Mouse (Mus musculus) limb, embryonic 14.5 days (tissue): ENCODE measurements around the gene Calcoco2. TPM values are rescaled to one million over a fixed set of nuclear protein-coding genes. Genes with fewer than 3 reads are reported as not detected.
"Not testable (repeated sequence)": the region's sequence is repeated elsewhere in the genome, so short reads cannot be mapped to it uniquely, and the experiment has no call there.

ENCODE experiments used
- ATAC-seq: fragments of 200-750 bp; cut with Nextera tagmentation; 2 replicates; pipeline ENCODE4 v1.8.0; 2017; ENCODE audit warnings: low read depth, moderate number of reproducible peaks, moderate TSS enrichment; ENCODE audit not compliant: low FRiP score
- DNase-seq: peaks from one replicate; pipeline ENCODE4 v3.0.0-alpha.2; 2015; ENCODE audit warnings: low spot score
- H3K27ac ChIP-seq: fragments of 300-500 bp; sonication (generic); replicated peaks from 2 replicates; pipeline ENCODE4 v1.5.1; 2014; ENCODE audit warnings: low read depth, mild to moderate bottlenecking, low read length, moderate library complexity, mixed read lengths
- H3K27me3 ChIP-seq: fragments of 300-500 bp; sonication (generic); 2 replicates; pipeline ENCODE4 v1.6.1; 2014; ENCODE audit warnings: low read length, mixed read lengths; ENCODE audit not compliant: control insufficient read depth, insufficient read depth
- H3K36me3 ChIP-seq: fragments of 300-500 bp; sonication (generic); 2 replicates; pipeline ENCODE4 v1.6.1; 2014; ENCODE audit warnings: mild to moderate bottlenecking, low read length, moderate library complexity, mixed read lengths; ENCODE audit not compliant: control insufficient read depth, insufficient read depth
- H3K4me1 ChIP-seq: fragments of 300-500 bp; sonication (generic); 2 replicates; pipeline ENCODE4 v1.6.1; 2014; ENCODE audit warnings: antibody characterized with exemption, low read length, mixed read lengths; ENCODE audit not compliant: control insufficient read depth, insufficient read depth
- H3K4me2 ChIP-seq: fragments of 300-500 bp; sonication (generic); replicated peaks from 2 replicates; pipeline ENCODE4 v1.6.1; 2014; ENCODE audit warnings: low read depth, mild to moderate bottlenecking, low read length, moderate library complexity; ENCODE audit not compliant: severe bottlenecking
- H3K4me3 ChIP-seq: fragments of 300-500 bp; sonication (generic); replicated peaks from 2 replicates; pipeline ENCODE4 v1.5.1; 2014; ENCODE audit warnings: low read length
- H3K9ac ChIP-seq: fragments of 300-500 bp; sonication (generic); 2 replicates; pipeline ENCODE4 v1.6.1; 2014; ENCODE audit warnings: mild to moderate bottlenecking, low read depth, low read length, moderate library complexity; ENCODE audit not compliant: severe bottlenecking
- H3K9me3 ChIP-seq: fragments of 300-500 bp; sonication (generic); 2 replicates; pipeline ENCODE4 v1.6.1; 2016; ENCODE audit warnings: low read length; ENCODE audit not compliant: control insufficient read depth
- POLR2A ChIP-seq: fragments of 200-500 bp; IDR thresholded peaks from 2 replicates; pipeline ENCODE4 v1.8.0; 2012; ENCODE audit warnings: inconsistent platforms, mild to moderate bottlenecking, moderate library complexity, borderline replicate concordance; ENCODE audit not compliant: insufficient read depth, insufficient read length; ENCODE audit errors: extremely low read depth
- WGBS: fragments of 180-500 bp; shearing (Covaris S2); extraction: QIAGEN DNeasy Blood & Tissue Kit; methylation state at CpG from one replicate; pipeline ENCODE4 v1.1.7; 2014; 5-methylcytosine and 5-hydroxymethylcytosine counted together
- polyA plus RNA-seq, 2 experiments: library from polyadenylated mRNA; depleted of rRNA in 1 of 2; stranded (reverse) in 1 of 2; unstranded in 1 of 2; fragments of >200 nt; fragmentation: Nextera tagmentation in 1 of 2; extraction: Ambion mirVana in 1 of 2; gene quantifications; 2 replicates each; pipeline versions ENCODE4 v1.2.1 to v1.2.3; 2012 to 2014

Gene Calcoco2
- polyA plus RNA-seq, 2 experiments, result not detected

GRCm38 (mm10) chr11:96119401-96119800 lies 7.6 kb upstream of the Calcoco2 start:
- Histone ChIP-seq H3K9ac (no peak overlapping the region), H3K4me3 (no peak overlapping the region), H3K27ac (no peak overlapping the region), H3K36me3 (no peaks in the 10 kb centered on the region), H3K9me3 (no peaks in the 10 kb centered on the region), H3K27me3 (peaks cover 17% of the 10 kb centered on the region), H3K4me2 (no peak overlapping the region), H3K4me1 (no peaks in the 10 kb centered on the region)
- WGBS, result 48% methylated on average over 3 of the region's 3 CpGs
- TF ChIP-seq POLR2A, result no peak
- ATAC-seq, result no peak
- no peak for DNase-seq

DNA sequence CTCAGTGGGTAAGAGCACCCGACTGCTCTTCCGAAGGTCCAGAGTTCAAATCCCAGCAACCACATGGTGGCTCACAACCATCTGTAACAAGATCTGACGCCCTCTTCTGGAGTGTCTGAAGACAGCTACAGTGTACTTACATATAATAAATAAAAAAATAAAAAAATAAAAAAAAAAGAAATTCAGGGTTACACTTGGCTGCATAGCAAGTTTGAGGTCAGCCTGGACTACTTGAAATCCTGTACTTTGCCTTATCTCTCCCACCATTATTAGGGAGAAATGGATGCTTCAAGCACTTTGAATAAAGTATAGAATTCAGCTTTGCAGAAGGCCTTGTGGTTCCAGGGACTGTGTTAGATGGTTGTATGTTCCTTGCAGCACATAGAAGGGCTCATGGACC lies 5.2 kb upstream of the Calcoco2 start:
- not testable (repeated sequence) for H3K27ac ChIP-seq, DNase-seq, H3K4me1 ChIP-seq, H3K27me3 ChIP-seq, H3K36me3 ChIP-seq, H3K9ac ChIP-seq, H3K4me2 ChIP-seq, H3K4me3 ChIP-seq, H3K9me3 ChIP-seq, ATAC-seq
- WGBS, result 77% methylated on average over 3 of the region's 3 CpGs

DNA sequence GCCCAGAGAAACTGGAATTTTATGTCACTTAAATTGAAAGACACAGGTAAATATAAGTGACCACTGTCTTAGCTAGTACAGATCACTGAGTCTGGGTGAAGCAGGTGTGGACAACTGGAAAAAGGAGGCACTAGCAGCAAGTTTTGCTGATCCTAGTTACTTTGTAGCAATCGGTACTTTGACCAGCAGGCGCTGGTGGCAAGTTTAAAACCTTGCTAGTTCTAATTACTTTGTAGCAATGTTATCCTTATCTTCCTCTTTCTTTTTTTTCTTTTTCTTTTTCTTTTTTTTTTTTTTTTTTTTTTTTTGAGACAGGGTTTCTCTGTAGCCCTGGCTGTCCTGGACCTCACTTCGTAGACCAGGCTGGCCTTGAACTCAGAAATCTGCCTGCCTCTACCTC lies 4.4 kb upstream of the Calcoco2 start:
- H3K4me2 ChIP-seq, result no peak overlapping the region
- no peak overlapping the region for H3K27ac ChIP-seq
- H3K4me1 ChIP-seq, result no peaks in the 10 kb centered on the region
- no peaks in the 10 kb centered on the region for H3K27me3 ChIP-seq
- no peak overlapping the region for H3K4me3 ChIP-seq
- DNase-seq (no peak), ATAC-seq (no peak)
- TF ChIP-seq POLR2A, result no peak
- no peaks in the 10 kb centered on the region for H3K9me3 ChIP-seq
- WGBS, result 81% methylated on average over 3 of the region's 3 CpGs
- no peaks in the 10 kb centered on the region for H3K36me3 ChIP-seq
- H3K9ac ChIP-seq, result no peak overlapping the region

DNA sequence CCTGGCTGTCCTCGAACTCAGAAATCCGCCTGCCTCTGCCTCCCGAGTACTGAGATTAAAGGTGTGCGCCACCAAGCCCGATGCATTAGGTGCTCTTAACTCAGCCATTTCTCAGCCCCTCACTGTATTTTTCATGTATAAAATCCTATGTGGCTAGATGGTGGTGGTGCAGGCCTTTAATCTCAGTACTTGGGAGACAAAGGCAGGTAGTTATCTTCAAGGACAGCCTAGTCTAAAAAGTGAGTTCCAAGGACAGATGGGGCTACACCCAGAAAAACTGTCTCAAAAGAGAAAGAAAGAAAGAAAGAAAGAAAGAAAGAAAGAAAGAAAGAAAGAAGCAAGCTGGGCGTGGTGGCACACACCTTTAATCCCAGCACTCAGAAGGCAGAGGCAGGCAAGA lies 3.7 kb upstream of the Calcoco2 start:
- no peak for TF ChIP-seq POLR2A
- no peaks in the 10 kb centered on the region for H3K4me1 ChIP-seq
- no peaks in the 10 kb centered on the region for H3K36me3 ChIP-seq
- no peak for DNase-seq
- ATAC-seq, result no peak
- no peak overlapping the region for H3K4me3 ChIP-seq
- H3K27ac ChIP-seq, result no peak overlapping the region
- no peaks in the 10 kb centered on the region for H3K9me3 ChIP-seq
- H3K4me2 ChIP-seq, result no peak overlapping the region
- WGBS, result 85% methylated on average over 6 of the region's 6 CpGs
- H3K27me3 ChIP-seq, result no peaks in the 10 kb centered on the region
- H3K9ac ChIP-seq, result no peak overlapping the region

DNA sequence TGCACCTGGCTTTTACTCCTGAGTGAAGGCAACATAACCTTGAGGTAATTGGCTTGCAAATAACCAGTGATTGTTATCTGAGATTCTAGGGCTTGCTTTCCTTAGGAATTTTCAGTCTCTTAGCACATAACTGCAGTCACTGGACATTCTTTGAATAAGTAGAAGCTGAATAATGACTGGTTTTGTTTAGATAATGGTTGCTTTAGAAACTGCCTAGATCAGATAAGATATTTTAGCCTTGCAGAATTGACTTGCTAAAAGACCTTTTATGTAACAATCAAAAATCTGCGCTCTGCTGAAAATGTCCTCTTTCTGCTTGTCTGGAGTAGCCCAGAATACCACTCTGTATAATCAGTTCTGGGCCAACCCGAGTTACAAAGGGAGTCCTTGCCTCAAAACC lies 2.3 kb upstream of the Calcoco2 start:
- Histone ChIP-seq H3K4me1 (no peaks in the 10 kb centered on the region), H3K27me3 (no peaks in the 10 kb centered on the region), H3K4me2 (no peak overlapping the region), H3K4me3 (no peak overlapping the region), H3K9me3 (no peaks in the 10 kb centered on the region), H3K9ac (no peak overlapping the region), H3K36me3 (no peaks in the 10 kb centered on the region), H3K27ac (no peak overlapping the region)
- no peak for ATAC-seq
- 74% methylated on average over 2 of the region's 2 CpGs for WGBS
- no peak for DNase-seq
- TF ChIP-seq POLR2A, result no peak

GRCm38 (mm10) chr11:96110950-96111349 lies 814 bp downstream of the Calcoco2 start:
- not testable (repeated sequence) for H3K4me3 ChIP-seq, ATAC-seq, H3K4me2 ChIP-seq, H3K36me3 ChIP-seq, H3K4me1 ChIP-seq, H3K27ac ChIP-seq, H3K27me3 ChIP-seq, H3K9me3 ChIP-seq, H3K9ac ChIP-seq, DNase-seq
- 60% methylated on average over 2 of the region's 2 CpGs for WGBS
